Mouse (Mus musculus) right cerebral cortex, postnatal 25 days (tissue): ENCODE measurements around the gene Otud5.
"Not testable (repeated sequence)": the region's sequence is repeated elsewhere in the genome, so short reads cannot be mapped to it uniquely, and the experiment has no call there.

ENCODE experiments used
- DNase-seq: peaks from one replicate; pipeline ENCODE4 v3.0.0; 2022

Gene Otud5

DNA sequence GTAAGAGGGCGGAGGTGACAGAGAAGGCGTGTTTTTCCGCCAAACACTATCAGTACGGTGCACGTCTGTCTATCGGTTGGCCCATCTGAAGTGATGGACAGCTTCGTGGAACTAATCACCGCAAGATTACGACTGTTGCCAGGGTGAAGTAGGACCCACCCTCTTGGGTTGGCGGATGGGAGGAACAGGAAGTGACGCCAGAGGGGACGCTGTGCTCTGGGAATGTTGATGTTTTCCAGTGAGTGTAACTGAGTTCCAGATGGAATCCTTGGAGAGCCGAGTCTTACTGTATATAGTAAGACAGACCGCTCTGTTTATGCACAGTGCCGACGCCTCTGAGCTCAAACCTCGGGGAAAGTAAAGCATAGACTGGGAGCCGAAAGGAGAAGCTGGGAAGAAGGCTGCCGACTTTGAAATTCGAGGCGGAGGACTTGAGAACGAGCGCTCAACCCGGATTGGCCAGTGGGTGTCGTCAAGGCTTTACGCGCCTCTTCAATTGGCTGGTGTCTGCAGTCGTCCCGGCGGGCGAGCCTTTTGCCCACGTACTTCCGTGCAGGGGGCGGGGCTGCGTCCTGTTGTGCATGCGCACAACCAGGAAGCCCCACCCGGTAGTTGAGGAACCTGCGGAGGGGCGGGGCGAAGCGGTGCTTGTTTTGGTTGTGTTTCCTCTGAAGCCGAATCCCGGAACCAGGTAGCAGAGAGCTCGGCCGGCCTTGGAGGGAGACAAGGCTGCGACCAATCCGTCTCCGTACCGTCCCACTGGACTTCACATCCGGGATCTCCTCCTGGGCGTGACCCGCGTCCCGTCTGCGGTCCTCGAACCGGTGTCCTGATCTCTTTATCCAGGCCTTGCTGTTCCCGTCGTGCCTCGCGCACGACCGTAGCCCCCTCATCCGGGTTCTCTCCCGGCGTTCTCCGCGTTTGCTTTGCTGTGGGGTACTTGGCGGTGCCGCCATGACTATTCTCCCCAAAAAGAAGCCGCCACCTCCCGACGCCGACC, at the start of gene Otud5:
Gene Otud5 (plus strand): TSS at position 202 of the 1,000 bp plus-strand sequence.
- peak; percentile 92 for DNase-seq

DNA sequence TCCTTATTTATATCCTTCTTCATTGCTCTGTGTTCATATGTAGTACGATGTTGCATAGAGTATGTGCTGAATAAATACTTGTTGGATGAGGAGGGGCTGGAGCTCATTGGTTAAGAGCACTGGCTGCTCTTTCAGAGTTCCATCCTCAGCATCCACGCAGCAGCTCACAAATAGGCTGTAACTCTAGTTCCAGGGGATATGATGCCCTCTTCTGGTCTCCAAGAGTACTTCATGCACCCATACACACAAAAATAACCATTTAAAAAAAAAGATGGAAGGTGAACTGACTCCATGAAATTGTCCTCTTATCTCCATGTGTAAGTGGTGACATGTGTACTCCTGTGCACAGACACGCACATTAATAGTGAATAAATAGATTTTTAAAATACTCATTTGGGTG, 47.8 kb upstream of the Otud5 start:
- DNase-seq, result no peak

DNA sequence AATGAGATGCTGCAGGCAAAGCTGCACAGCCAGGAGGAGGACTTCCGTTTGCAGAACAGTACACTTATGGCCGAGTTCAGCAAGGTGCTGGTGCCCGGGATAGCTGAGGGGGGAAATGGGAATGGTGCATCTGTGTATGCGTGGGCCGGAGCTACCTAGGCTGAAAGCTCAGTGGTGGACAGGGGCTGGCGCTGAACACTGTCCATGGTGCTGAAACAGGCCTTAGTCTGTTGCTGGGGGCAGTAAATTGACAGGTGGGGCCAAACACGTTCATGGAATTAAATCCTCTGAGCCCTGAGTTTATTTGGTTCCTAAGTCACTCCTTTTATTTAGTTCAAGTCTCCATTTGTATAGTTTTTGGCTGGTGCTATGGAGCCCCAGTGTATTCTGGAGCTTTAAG, 46.1 kb upstream of the Otud5 start:
- DNase-seq, result no peak

DNA sequence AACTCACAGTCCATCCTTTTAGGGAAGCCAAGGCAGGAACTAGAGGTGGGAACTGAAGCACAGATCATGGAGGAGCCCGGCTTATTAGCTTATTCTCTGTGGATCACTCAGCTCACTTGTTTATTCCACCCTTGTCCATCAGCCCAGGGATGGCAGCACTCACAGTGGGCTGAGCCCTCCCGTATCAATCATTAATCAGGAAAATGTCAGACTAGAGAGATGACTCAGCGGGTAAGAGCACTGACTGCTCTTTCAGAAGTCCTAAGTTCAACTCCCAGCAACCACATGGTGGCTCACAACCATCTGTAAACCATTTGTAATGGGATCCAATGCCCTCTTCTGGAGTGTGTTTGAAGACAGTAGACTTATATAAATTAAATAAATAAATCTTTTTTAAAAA, 43.8 kb upstream of the Otud5 start:
- DNase-seq, result no peak

DNA sequence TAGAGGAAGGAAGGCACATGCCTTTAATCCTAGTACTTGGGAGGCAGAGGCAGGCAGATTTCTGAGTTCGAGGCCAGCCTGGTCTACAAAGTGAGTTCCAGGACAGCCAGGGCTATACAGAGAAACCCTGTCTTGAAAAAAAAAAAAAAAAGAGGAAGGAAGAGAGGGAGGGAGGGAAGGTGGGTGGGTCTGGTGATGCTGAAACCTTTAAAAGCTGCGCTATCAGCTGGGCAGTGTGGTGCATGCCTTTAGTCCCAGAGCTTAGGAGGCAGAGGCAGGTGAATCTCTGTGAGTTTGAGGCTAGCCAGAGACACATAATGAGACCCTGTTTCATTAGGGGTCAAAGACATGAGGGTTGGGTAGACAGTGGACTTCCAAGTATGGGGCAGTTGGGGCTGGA, 39.0 kb upstream of the Otud5 start:
- not testable (repeated sequence) for DNase-seq

DNA sequence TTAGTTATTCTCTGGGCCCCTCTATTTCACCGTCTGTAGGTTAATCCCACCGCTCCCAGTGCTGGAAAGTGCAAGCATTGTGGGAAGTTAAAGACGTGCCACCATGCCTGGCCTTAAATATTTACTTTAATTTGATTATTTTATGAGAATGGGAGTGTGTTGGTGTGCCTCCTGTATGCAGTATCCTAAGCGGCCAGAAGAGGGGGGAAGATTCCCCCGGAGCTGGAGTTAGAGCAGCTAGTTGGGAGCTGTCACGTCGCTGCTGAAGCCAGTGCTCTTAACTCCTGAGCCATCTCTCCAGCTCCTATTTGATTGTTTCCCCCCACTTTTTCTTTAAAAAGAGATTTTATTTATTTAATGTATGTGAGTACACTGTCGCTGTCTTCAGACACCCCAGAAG, 26.1 kb upstream of the Otud5 start:
- DNase-seq, result not testable (repeated sequence)

DNA sequence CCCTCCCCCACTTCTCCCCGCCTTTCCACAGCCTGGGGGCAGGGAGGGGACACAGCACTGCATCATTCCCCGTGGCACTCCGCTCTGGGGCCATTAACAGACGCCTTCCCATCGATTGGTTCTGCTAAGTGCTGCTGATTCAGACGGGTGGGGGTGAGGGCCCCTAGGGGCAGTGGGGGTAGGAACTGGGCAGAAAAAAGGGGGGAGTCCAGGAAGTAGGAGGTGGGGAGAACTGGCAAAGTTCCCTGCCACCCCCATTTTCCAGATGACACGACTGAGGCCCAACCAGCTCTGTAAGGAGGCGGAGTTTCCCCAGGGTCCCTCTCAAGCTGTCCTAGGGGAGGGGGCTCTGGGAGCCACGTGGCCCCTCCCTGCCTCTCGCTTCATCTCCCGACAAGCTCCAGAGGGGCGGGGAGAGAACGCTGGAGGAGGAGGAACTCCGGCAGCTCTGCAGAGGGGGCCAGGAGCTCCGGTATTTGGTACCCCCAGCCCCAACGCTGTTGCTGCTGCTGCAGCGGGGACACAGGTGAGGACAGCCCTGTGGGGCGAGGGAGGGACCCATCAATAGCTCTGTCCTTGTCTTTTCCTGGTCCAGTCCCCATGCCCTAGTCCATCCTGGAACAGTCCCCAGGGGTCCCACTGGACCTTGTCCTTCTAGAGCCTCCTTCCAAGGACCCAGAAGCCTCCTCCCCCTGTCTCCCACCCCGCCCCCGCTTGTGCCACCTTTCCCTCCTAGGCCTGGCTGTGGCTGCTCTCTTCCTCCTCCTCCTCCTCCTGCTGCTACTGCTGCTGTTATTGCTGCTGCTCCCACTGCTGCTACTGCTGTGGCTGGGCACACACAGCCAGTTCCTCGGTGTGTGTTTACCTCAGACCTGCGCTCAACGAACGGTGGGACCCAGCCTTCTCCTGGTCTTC, 19.0 kb upstream of the Otud5 start, which contains the start of gene Kcnd1:
Gene Kcnd1 (plus strand): TSS at position 425 of the 915 bp plus-strand sequence.
- DNase-seq, result peak; percentile 41

DNA sequence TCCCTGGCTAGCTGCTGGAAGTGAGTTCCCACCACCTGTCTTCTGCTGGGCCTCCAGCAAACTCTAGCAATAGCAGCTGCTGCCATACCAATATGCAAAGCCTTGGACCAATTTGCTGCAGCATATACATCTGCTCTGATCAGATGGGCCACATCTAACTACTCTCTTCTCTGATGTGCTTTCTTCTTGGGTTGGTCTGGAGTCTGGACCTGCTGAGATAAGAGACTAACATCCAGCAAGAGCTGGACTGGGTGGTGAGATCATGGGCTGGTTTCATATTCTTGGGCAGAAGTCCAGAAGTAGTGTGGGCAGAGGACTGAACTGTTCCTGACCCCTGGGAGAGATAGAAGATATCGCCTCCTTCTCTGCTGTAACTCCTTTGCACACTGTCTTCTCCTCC, 4.0 kb upstream of the Otud5 start:
- no peak for DNase-seq

DNA sequence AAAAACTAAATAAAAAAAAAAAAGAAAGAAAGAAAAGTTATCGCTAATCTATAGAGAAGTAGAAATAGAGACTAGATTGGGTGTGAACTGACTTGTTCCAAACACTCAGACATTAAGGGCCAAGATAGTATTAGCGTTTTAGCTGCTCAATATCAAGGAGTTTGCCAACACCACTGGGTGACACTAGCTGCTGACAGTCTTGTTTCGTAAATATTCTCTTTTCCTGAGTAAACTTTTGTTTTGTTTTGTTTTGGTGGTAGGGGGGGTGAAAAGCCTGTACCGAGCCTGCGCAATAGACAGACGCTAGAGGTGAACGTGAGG, 362 bp upstream of the Otud5 start:
- no peak for DNase-seq

DNA sequence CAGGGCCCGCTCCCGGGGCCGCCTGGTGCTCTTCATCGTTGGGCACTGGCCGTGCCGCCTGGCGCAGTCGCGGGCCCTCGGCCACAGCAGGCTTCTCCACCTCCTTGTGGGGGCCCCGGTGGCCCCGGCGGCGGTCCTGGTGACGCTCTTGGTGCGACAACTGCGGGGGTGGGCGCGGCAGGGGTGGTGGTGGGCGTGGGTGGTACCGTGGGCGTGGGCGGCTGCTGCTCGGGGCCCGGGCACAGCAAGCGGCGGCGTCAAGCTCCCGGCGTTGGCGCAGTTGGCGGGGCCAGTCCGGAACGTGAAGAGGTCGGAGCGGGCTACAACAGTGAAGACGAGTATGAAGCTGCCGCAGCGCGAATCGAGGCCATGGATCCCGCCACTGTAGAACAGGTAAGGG, 1.2 kb downstream of the Otud5 start:
- no peak for DNase-seq

DNA sequence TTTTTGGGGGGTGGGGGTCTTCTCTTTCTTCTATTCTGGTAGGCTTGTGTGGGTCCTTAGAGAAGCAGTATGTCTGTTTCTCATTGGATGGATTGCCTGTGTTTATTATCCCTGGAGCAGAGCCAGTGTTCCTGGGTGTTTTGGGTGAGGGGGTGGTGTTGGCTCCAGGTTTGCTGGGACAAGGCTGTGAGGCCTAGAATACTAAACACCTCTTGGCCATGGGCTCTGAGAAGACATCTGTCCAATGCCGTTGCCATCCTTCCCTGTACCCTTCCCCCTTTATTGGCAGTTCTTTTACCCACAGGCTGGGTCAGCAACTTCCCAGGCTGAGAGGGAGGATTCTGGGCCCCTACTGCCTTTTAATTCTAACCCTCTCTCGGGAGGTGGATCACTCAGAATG, 6.7 kb downstream of the Otud5 start:
- DNase-seq, result no peak

DNA sequence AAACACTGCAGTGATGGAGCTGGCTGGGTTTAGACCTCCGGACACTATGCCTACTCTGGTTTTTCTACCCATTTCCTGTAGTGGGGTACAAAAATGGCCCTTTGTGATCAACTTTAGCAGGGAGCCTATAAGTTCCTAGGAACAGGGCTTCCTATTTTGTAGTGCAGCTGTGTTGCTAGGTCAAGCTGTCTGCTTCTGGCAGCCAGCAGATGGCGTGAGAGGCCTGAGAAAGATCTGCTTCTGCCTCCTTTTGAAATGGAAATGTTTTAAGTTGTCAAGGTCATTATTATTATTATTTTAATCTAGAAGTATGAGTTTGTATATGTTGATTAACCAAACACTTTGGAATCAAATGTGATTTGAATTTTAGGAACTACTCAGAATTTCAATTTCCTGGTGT, 13.4 kb downstream of the Otud5 start:
- peak; percentile 33 for DNase-seq

DNA sequence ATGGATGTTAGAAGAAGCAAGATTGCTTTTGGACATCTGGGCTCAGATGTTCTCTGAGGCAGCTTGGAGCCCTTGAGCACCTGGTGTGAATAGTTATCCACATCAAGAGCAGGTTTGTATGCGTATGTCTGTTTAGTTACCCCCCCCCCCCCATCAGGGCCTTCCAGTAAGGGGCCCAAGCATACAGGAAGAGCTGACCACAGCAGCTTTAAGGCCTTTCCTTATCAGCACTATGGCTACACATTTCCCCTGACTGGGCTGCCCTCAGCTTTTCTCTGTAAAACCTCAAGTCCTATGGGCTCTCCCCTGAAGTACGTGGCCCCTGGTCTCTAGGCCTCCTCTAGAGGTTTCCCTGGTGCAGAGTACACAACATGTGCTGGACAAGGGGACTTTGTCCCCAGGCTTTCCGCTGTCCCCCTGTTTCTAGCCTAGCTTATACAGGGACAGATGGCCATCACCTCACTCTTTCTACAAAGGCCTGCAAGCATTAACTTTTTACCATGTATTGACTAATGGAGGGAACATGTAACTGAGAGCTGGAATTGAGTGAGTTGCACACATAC, 18.1 kb downstream of the Otud5 start:
- DNase-seq, result no peak

DNA sequence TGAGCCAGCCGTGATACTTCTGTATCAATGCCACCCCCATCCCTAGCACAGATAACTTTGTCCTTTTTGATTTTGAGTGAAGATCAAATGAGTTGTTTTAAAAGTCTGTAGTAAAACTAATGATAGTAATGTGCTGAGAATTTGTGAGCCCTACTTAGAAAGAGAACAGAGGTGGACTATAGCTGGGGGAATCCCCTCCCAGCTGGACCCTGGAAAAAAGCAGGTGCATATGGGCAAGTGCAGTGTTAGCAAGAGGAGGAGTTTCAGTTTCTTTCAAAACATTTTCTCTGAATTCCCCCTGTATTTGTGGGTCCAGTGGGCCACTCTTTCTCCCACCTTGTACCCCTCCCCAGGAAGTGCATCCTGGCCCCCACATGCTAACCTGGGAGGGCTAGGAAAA, 22.0 kb downstream of the Otud5 start:
- DNase-seq, result no peak

DNA sequence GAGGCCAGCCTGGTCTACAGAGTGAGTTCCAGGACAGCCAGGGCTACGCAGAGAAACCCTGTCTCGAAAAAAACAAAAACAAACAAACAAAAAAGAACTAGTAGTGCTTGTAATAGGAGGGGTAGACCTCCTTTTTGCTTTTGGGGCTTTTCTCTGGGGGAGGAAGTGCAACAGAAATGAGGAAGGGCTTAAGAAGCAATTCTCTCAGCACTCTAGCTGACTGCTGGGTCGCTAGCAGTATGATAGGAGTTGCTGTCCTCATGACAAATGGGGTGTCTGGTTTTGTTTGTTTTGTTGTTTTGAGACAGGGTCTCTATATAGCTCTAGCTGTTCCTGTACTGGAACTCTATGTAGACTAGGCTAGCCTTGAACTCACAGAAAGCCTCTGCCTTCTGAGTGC, 23.4 kb downstream of the Otud5 start:
- DNase-seq, result no peak

DNA sequence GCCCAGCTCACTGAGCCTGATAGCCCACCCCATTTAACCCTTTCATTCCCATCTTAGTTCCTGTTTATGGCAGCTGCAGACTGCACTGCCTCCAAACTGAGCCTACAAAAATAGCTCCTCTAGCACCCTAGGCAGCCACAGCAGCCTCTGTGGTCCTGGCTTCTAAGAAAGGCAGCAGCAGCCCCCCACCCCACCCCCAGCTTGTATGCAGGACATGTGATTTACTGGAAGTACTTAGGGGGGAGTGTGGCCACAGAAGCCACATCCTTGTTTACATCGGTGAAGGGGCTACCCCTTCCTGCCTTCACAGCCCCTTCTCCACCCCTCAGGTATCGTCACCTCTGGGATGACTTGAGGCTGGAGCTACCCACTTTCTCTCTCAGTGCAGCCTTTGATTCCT, 24.2 kb downstream of the Otud5 start:
- DNase-seq, result no peak

DNA sequence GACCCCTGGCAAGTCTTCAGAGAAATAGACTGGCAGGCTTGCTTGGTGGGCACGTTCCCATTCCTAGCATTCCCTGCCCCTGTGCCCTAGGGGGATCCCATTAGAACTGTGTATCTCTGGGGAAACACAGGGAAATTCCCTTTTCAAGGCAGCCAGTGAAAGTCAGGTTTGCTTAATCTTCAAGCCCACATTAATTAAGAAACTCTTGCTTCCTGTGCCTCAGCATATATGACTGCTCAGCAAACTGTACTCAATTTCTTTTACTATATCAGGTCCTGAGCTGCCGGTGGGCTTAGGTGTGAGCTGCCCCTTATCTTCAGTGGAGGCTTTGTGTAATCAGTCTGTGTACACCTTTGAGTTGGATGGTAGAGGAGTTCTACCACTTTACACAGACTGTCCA, 24.6 kb downstream of the Otud5 start:
- no peak for DNase-seq

DNA sequence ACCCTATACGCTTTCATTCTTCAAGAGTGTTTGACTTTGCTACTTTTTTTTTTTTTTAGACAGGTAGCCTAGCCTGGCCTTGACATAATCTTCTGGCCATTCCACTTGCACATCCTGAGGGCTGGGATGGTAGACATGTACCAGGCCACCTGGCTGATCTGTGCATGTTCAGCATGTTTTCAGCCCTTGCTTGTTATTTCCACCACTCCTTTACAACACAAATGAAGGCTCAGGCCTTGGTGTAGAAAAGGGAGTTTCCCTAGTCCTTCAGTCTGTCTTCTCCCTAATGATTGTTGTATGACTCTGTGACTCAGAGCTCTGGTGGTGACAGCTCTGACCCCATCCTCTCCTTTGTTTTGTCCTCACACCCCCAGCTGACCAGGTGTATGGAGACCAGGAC, 26.0 kb downstream of the Otud5 start:
- DNase-seq, result no peak

DNA sequence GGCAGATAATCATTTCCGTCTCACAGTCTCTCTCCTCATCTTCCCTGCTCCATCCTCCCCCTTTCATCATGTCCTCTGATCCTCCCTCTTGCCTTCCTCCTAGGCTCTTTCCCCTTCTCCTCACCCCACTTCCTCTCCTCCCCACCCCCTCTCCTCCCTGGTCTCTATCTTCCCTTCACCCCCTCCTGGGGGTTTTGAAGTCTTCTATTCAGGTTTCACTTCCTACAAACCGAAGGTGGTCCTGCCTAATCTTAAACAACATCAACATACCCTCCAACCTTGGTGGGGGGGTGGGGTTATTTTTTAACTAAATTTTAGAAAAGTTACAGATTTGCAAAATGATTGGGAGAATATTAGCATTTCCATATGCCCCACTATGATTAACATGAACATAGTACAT, 27.3 kb downstream of the Otud5 start:
- DNase-seq, result no peak

DNA sequence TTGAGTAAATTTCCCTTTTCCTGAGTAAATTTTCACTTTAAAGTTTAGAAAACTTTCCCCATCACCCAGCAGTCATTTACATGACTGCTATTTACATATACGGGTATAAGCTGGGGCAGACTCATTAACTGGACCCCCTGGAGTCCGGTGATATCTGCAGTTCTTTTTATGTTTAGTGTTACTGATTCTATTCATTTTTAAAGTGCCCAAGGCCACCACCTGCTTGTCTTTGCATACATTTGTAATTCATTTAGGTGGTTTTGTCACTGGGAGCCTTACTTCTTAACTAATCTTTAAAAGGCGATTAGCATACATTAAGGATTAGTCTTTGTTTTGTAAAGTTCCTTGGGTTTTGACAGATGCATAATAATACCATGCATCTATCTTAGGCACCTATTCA, 28.7 kb downstream of the Otud5 start:
- DNase-seq, result no peak

DNA sequence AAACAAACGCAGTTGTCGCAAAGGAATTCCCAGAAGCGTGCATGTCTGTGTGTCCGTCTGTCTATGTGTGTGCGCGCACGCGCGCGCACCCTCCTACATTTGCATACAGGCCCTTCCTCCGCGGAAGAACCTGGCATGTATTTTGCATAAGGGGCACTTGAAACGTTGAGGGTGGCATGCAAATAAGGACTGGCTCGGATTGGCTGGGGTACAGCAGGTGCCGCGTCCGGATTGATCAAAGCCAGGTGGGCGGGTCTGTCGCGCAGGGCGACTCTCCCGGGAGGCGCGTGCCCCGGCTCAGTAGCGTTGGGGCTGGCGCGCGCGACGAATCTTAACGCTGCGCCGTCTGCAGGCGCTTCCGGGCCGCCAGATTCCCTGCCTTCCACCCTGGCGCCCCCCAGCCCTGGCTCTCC, 36.8 kb downstream of the Otud5 start, which contains the start of gene Pim2:
Gene Pim2 (plus strand): TSS at position 256 of the 413 bp plus-strand sequence.
- DNase-seq, result peak; percentile 84

DNA sequence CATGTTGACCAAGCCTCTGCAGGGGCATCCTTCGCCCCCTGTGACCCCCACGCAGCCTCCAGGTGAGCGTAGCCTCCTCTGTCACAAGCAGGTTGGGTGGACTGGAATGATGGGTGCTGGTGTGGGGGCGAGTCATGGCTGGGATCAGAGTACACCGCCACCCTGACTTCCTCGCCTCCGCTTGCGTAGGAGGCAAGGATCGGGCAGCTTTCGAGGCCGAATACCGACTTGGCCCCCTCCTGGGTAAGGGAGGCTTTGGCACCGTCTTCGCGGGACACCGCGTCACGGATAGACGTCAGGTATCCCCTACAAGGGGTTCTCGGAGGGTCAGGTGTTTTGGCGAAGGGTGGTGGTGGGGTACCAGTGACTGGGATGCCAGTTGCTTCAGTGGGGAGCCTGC, 37.3 kb downstream of the Otud5 start:
- DNase-seq, result no peak

DNA sequence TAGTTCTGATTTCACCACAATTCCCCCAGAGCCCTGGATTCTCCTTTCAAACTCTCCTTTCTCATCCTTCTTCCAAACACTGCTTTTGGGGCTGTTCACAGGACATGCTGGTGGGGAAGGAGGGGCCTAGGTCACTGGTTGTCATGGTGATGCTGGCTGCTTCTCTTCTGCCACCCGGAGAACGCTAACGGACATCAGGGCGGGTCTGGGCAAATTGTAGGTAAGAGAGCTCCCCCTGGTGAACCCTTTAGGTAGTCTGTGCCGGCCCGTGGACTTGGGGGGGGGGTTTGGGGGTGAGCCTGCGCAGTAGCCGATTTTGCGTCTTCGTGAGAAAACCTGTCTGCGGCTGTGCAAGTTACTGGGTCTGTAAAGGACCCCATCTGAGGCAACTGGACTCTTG, 38.7 kb downstream of the Otud5 start:
- peak; percentile 62 for DNase-seq
